Comparison of ENCODE assay signal across 23 mouse cellular contexts in genomic region chr1:120252519-120253160, GRCm38 (mm10). TPM values are rescaled to one million over a fixed set of nuclear protein-coding genes. Genes with fewer than 3 reads are reported as not detected.
DNase-seq lines count a peak whose midpoint lies in the region; ATAC-seq and TF ChIP-seq lines count a peak whose summit lies in the region.
"Had no signal": no experiment of that assay in that cellular context is flagged by ENCODE, and none has a peak within 500 bp of the region (broad histone marks: within the 10 kb centered on the region; RNA-seq: fewer than 3 reads in every experiment).

No protein-coding gene starts in this region.

- DNase-seq in hindbrain, postnatal 0 days (ENCODE audit: low spot score): no peak
- no peak for DNase-seq in hindbrain, embryonic 11.5 days (ENCODE audit: low spot score)
- DNase-seq in A20 (ENCODE audit: low read depth, low spot score) (peak; percentile 52), ES-CJ7 (ENCODE audit: low read depth, low spot score) (peak; percentile 59)
- DNase-seq in induced T-regulatory cell, adult 2 months (ENCODE audit: low read depth): peak; percentile 8
- DNase-seq in spleen, postnatal 4 days (ENCODE audit: low spot score in 2 of 2): no peak
- DNase-seq in urinary bladder, adult 18-20 months (ENCODE audit: low spot score in 2 of 2): no peak
- no peak for DNase-seq in right cerebral cortex, postnatal 10 days (ENCODE audit: low spot score in 2 of 2)
- DNase-seq: adrenal gland, adult 2 months; cerebellum, postnatal 10 days; embryo, embryonic 11 days; heart, postnatal 14 days; kidney, adult 11 months; lung, adult 2 months; lung, postnatal 4 days; thymus, adult 18-20 months had no signal

- no peak overlapping the region for H3K9ac ChIP-seq in hindbrain, postnatal 0 days (replicated peaks; ENCODE audit: low read length)
- no peak overlapping the region for H3K9ac ChIP-seq in hindbrain, embryonic 11.5 days (ENCODE audit: low read depth, low read length)
- H3K9ac ChIP-seq: forebrain, embryonic 15.5 days; heart, embryonic 12.5 days; hindbrain, embryonic 14.5 days; limb, embryonic 15.5 days; midbrain, embryonic 13.5 days had no signal

- no peak overlapping the region for H3K4me3 ChIP-seq in hindbrain, postnatal 0 days (ENCODE audit: low read length)
- H3K4me3 ChIP-seq in hindbrain, embryonic 11.5 days (ENCODE audit: low read depth, low read length): no peak overlapping the region
- H3K4me3 ChIP-seq: forebrain, embryonic 15.5 days; heart, embryonic 12.5 days; limb, embryonic 15.5 days; midbrain, embryonic 13.5 days; myocyte had no signal

- 0 out of 2 replicates have a peak, but pooled peaks have one; percentile 21 for TF ChIP-seq CTCF in hindbrain, postnatal 0 days (IDR thresholded peaks at IDR 0.05; ENCODE audit: low read depth)

- no peaks in the 10 kb centered on the region for H3K27me3 ChIP-seq in hindbrain, postnatal 0 days (ENCODE audit: insufficient read depth, low read length)
- no peaks in the 10 kb centered on the region for H3K27me3 ChIP-seq in hindbrain, embryonic 11.5 days (ENCODE audit: control insufficient read depth, insufficient read depth, low read length)
- H3K27me3 ChIP-seq: forebrain, embryonic 15.5 days; heart, embryonic 12.5 days; limb, embryonic 15.5 days; midbrain, embryonic 13.5 days had no signal

- H3K4me1 ChIP-seq in hindbrain, postnatal 0 days (ENCODE audit: insufficient read depth, low read length): no peaks in the 10 kb centered on the region
- H3K4me1 ChIP-seq in hindbrain, embryonic 11.5 days (replicated peaks; ENCODE audit: control insufficient read depth, insufficient read depth, low read length): no peaks in the 10 kb centered on the region
- H3K4me1 ChIP-seq: forebrain, embryonic 15.5 days; midbrain, embryonic 13.5 days had no signal

- no peak overlapping the region for H3K27ac ChIP-seq in hindbrain, postnatal 0 days
- no peak overlapping the region for H3K27ac ChIP-seq in hindbrain, embryonic 11.5 days (ENCODE audit: low read depth, low read length)
- H3K27ac ChIP-seq: forebrain, embryonic 15.5 days; hindbrain, embryonic 14.5 days; kidney, postnatal 0 days; limb, embryonic 15.5 days; midbrain, embryonic 13.5 days had no signal

- 93% methylated on average over 7 of the region's 7 CpGs for WGBS in hindbrain, postnatal 0 days
- WGBS in hindbrain, embryonic 11.5 days: 91% methylated on average over 7 of the region's 7 CpGs

- no peaks in the 10 kb centered on the region for H3K9me3 ChIP-seq in hindbrain, postnatal 0 days (ENCODE audit: low read length)
- H3K9me3 ChIP-seq in hindbrain, embryonic 11.5 days (ENCODE audit: control insufficient read depth, low read length): no peaks in the 10 kb centered on the region
- H3K9me3 ChIP-seq: forebrain, embryonic 15.5 days; limb, embryonic 15.5 days; midbrain, embryonic 13.5 days had no signal

- H3K4me2 ChIP-seq in hindbrain, postnatal 0 days (ENCODE audit: low read depth, low read length): no peak overlapping the region
- H3K4me2 ChIP-seq in hindbrain, embryonic 11.5 days (replicated peaks; ENCODE audit: low read depth, low read length): no peak overlapping the region
- H3K4me2 ChIP-seq: forebrain, embryonic 15.5 days; heart, embryonic 12.5 days; hindbrain, embryonic 14.5 days; limb, embryonic 15.5 days; midbrain, embryonic 13.5 days had no signal

- ATAC-seq in hindbrain, postnatal 0 days: no peak
- ATAC-seq in hindbrain, embryonic 11.5 days (ENCODE audit: low FRiP score): no peak
- ATAC-seq: forebrain, embryonic 15.5 days; midbrain, embryonic 13.5 days had no signal

- no peaks in the 10 kb centered on the region for H3K36me3 ChIP-seq in hindbrain, postnatal 0 days (ENCODE audit: insufficient read depth, low read length)
- no peaks in the 10 kb centered on the region for H3K36me3 ChIP-seq in hindbrain, embryonic 11.5 days (ENCODE audit: control insufficient read depth, insufficient read depth, low read length)
- H3K36me3 ChIP-seq: forebrain, embryonic 15.5 days; heart, embryonic 12.5 days; limb, embryonic 15.5 days; midbrain, embryonic 13.5 days had no signal

RNA-seq across cellular contexts. Expression of gene Steap3, which starts 19.9 kb away (rescaled TPM):
- 5.2 and 7.8 TPM in 2 replicates for total RNA-seq in hindbrain, postnatal 0 days (2014; rRNA removed)
- polyA plus RNA-seq in hindbrain, postnatal 0 days (2015; fragmentation: Nextera tagmentation; extraction: Ambion mirVana): 4.3 and 4.8 TPM in 2 replicates
- 3.4 and 3.8 TPM in 2 replicates for polyA plus RNA-seq in hindbrain, embryonic 11.5 days (2014; fragmentation: Nextera tagmentation; extraction: Ambion mirVana)

Comparison
In these comparisons a context has a peak if more than half of its experiments do, and no peak if none do; other contexts are left out.
1. DNase-seq: peak in A20 (single experiment), ES-CJ7 (single experiment) and induced T-regulatory cell, adult 2 months (single experiment); none in hindbrain, postnatal 0 days (single experiment), hindbrain, embryonic 11.5 days (single experiment), spleen, postnatal 4 days (0 of 2), urinary bladder, adult 18-20 months (0 of 2) and right cerebral cortex, postnatal 10 days (0 of 2).